Mouse (Mus musculus): ENCODE data around the gene Gtf2h1. TPM values are rescaled to one million over a fixed set of nuclear protein-coding genes. Genes with fewer than 3 reads are reported as not detected.

Gtf2h1 gene
- polyA plus RNA-seq, 1 experiment from 2014 or later: 47.2 TPM

GRCm38 (mm10) chr7:46833670-46834255 is 37.9 kb downstream of the Gtf2h1 start:
- Histone ChIP-seq H3K36me3 (ENCODE audit: control insufficient read depth, insufficient read depth, low read length) (no peaks in the 10 kb centered on the region), H3K27ac (replicated peaks; ENCODE audit: low read depth, low read length) (no peak overlapping the region), H3K27me3 (ENCODE audit: control insufficient read depth, insufficient read depth, low read length) (no peaks in the 10 kb centered on the region), H3K4me3 (replicated peaks; ENCODE audit: low read depth, low read length) (no peak overlapping the region), H3K9ac (replicated peaks; ENCODE audit: low read length) (no peak overlapping the region), H3K4me1 (ENCODE audit: control insufficient read depth, insufficient read depth, low read length) (peaks cover 7% of the 10 kb centered on the region), H3K9me3 (ENCODE audit: control insufficient read depth, low read length) (no peaks in the 10 kb centered on the region), H3K4me2 (ENCODE audit: low read length) (no peak overlapping the region)
- 91% methylated on average over 7 of the region's 7 CpGs for WGBS
- ATAC-seq (ENCODE audit: low FRiP score, low TSS enrichment) (no peak), DNase-seq (no peak)

- no peak for ATAC-seq (ENCODE audit: low FRiP score, low TSS enrichment)
- peak; percentile 34 for DNase-seq
- H3K4me1 ChIP-seq (ENCODE audit: control insufficient read depth, insufficient read depth, low read length): peaks cover 16% of the 10 kb centered on the region
- H3K4me3 ChIP-seq (replicated peaks; ENCODE audit: low read depth, low read length): no peak overlapping the region
- 0 out of 2 replicates have a peak overlapping the region, but pooled peaks have one; percentile 5 for H3K27ac ChIP-seq (replicated peaks; ENCODE audit: low read depth, low read length)
- no peaks in the 10 kb centered on the region for H3K9me3 ChIP-seq (ENCODE audit: control insufficient read depth, low read length)
- H3K9ac ChIP-seq (replicated peaks; ENCODE audit: low read length): 0 out of 2 replicates have a peak overlapping the region, but pooled peaks have one; percentile 16
- H3K36me3 ChIP-seq (ENCODE audit: control insufficient read depth, insufficient read depth, low read length): no peaks in the 10 kb centered on the region
- 22% methylated on average over 13 of the region's 14 CpGs for WGBS
- H3K27me3 ChIP-seq (ENCODE audit: control insufficient read depth, insufficient read depth, low read length): no peaks in the 10 kb centered on the region
- H3K4me2 ChIP-seq (ENCODE audit: low read length): no peak overlapping the region
These were observed 39.2 kb downstream of the Gtf2h1 start for GRCm38 (mm10) chr7:46834994-46835610.

GRCm38 (mm10) chr7:46836357-46836756 is 40.5 kb downstream of the Gtf2h1 start:
- H3K27ac ChIP-seq (replicated peaks; ENCODE audit: low read depth, low read length): no peak overlapping the region
- H3K9me3 ChIP-seq (ENCODE audit: control insufficient read depth, low read length): no peaks in the 10 kb centered on the region
- no peaks in the 10 kb centered on the region for H3K27me3 ChIP-seq (ENCODE audit: control insufficient read depth, insufficient read depth, low read length)
- ATAC-seq (ENCODE audit: low FRiP score, low TSS enrichment) (no peak), DNase-seq (no peak)
- no peak overlapping the region for H3K4me2 ChIP-seq (ENCODE audit: low read length)
- H3K9ac ChIP-seq (replicated peaks; ENCODE audit: low read length): no peak overlapping the region
- 86% methylated on average over 5 of the region's 5 CpGs for WGBS
- no peak overlapping the region for H3K4me3 ChIP-seq (replicated peaks; ENCODE audit: low read depth, low read length)
- no peaks in the 10 kb centered on the region for H3K36me3 ChIP-seq (ENCODE audit: control insufficient read depth, insufficient read depth, low read length)
- H3K4me1 ChIP-seq (ENCODE audit: control insufficient read depth, insufficient read depth, low read length): peaks cover 16% of the 10 kb centered on the region

- H3K4me3 ChIP-seq (replicated peaks; ENCODE audit: low read depth, low read length): no peak overlapping the region
- no peak overlapping the region for H3K9ac ChIP-seq (replicated peaks; ENCODE audit: low read length)
- ATAC-seq (ENCODE audit: low FRiP score, low TSS enrichment): no peak
- no peaks in the 10 kb centered on the region for H3K27me3 ChIP-seq (ENCODE audit: control insufficient read depth, insufficient read depth, low read length)
- H3K36me3 ChIP-seq (ENCODE audit: control insufficient read depth, insufficient read depth, low read length): no peaks in the 10 kb centered on the region
- H3K4me2 ChIP-seq (ENCODE audit: low read length): no peak overlapping the region
- DNase-seq: no peak
- H3K4me1 ChIP-seq (ENCODE audit: control insufficient read depth, insufficient read depth, low read length): peaks cover 16% of the 10 kb centered on the region
- no peaks in the 10 kb centered on the region for H3K9me3 ChIP-seq (ENCODE audit: control insufficient read depth, low read length)
- H3K27ac ChIP-seq (replicated peaks; ENCODE audit: low read depth, low read length): no peak overlapping the region
- 24% methylated on average over 5 of the region's 5 CpGs for WGBS
These were observed 41.2 kb downstream of the Gtf2h1 start for GRCm38 (mm10) chr7:46837073-46837472.

GRCm38 (mm10) chr7:46838104-46838671 is 42.3 kb downstream of the Gtf2h1 start:
- H3K9me3 ChIP-seq (ENCODE audit: control insufficient read depth, low read length): no peaks in the 10 kb centered on the region
- no peak overlapping the region for H3K27ac ChIP-seq (replicated peaks; ENCODE audit: low read depth, low read length)
- H3K27me3 ChIP-seq (ENCODE audit: control insufficient read depth, insufficient read depth, low read length): no peaks in the 10 kb centered on the region
- H3K4me2 ChIP-seq (ENCODE audit: low read length): no peak overlapping the region
- WGBS: 4% methylated on average over 9 of the region's 9 CpGs
- ATAC-seq (ENCODE audit: low FRiP score, low TSS enrichment) (no peak), DNase-seq (peak; percentile 41)
- peaks cover 16% of the 10 kb centered on the region for H3K4me1 ChIP-seq (ENCODE audit: control insufficient read depth, insufficient read depth, low read length)
- H3K9ac ChIP-seq (replicated peaks; ENCODE audit: low read length): no peak overlapping the region
- H3K36me3 ChIP-seq (ENCODE audit: control insufficient read depth, insufficient read depth, low read length): no peaks in the 10 kb centered on the region
- no peak overlapping the region for H3K4me3 ChIP-seq (replicated peaks; ENCODE audit: low read depth, low read length)

- Histone ChIP-seq H3K4me1 (ENCODE audit: control insufficient read depth, insufficient read depth, low read length) (peaks cover 16% of the 10 kb centered on the region), H3K27ac (replicated peaks; ENCODE audit: low read depth, low read length) (no peak overlapping the region), H3K9me3 (ENCODE audit: control insufficient read depth, low read length) (no peaks in the 10 kb centered on the region), H3K36me3 (ENCODE audit: control insufficient read depth, insufficient read depth, low read length) (no peaks in the 10 kb centered on the region), H3K9ac (replicated peaks; ENCODE audit: low read length) (no peak overlapping the region), H3K4me3 (replicated peaks; ENCODE audit: low read depth, low read length) (no peak overlapping the region), H3K4me2 (ENCODE audit: low read length) (peak overlapping the region; percentile 24; the same call in 1 of the 2 replicates), H3K27me3 (ENCODE audit: control insufficient read depth, insufficient read depth, low read length) (no peaks in the 10 kb centered on the region)
- peak; percentile 69 for DNase-seq
- 6% methylated on average over 8 of the region's 8 CpGs for WGBS
- ATAC-seq (ENCODE audit: low FRiP score, low TSS enrichment): peak; percentile 46; the same call in 1 of the 2 replicates
These were observed 43.0 kb downstream of the Gtf2h1 start for GRCm38 (mm10) chr7:46838891-46839302.

GRCm38 (mm10) chr7:46839446-46839845 is 43.5 kb downstream of the Gtf2h1 start:
- WGBS: 32% methylated on average over 7 of the region's 7 CpGs
- no peaks in the 10 kb centered on the region for H3K9me3 ChIP-seq (ENCODE audit: control insufficient read depth, low read length)
- no peak for DNase-seq
- no peak overlapping the region for H3K27ac ChIP-seq (replicated peaks; ENCODE audit: low read depth, low read length)
- H3K27me3 ChIP-seq (ENCODE audit: control insufficient read depth, insufficient read depth, low read length): no peaks in the 10 kb centered on the region
- no peaks in the 10 kb centered on the region for H3K36me3 ChIP-seq (ENCODE audit: control insufficient read depth, insufficient read depth, low read length)
- H3K9ac ChIP-seq (replicated peaks; ENCODE audit: low read length): no peak overlapping the region
- H3K4me2 ChIP-seq (ENCODE audit: low read length): no peak overlapping the region
- no peak overlapping the region for H3K4me3 ChIP-seq (replicated peaks; ENCODE audit: low read depth, low read length)
- peaks cover 16% of the 10 kb centered on the region for H3K4me1 ChIP-seq (ENCODE audit: control insufficient read depth, insufficient read depth, low read length)
- ATAC-seq (ENCODE audit: low FRiP score, low TSS enrichment): no peak

GRCm38 (mm10) chr7:46839861-46840260 is 44.0 kb downstream of the Gtf2h1 start:
- ATAC-seq (ENCODE audit: low FRiP score, low TSS enrichment): no peak
- Histone ChIP-seq H3K9me3 (ENCODE audit: control insufficient read depth, low read length) (no peaks in the 10 kb centered on the region), H3K4me1 (ENCODE audit: control insufficient read depth, insufficient read depth, low read length) (peaks cover 16% of the 10 kb centered on the region)

GRCm38 (mm10) chr7:46840326-46840725 is 44.4 kb downstream of the Gtf2h1 start:
- WGBS: 55% methylated on average over 4 of the region's 4 CpGs
- Histone ChIP-seq H3K9ac (replicated peaks; ENCODE audit: low read length) (no peak overlapping the region), H3K4me3 (replicated peaks; ENCODE audit: low read depth, low read length) (no peak overlapping the region), H3K4me1 (ENCODE audit: control insufficient read depth, insufficient read depth, low read length) (peaks cover 13% of the 10 kb centered on the region; the same call in 1 of the 2 replicates), H3K27ac (replicated peaks; ENCODE audit: low read depth, low read length) (no peak overlapping the region), H3K27me3 (ENCODE audit: control insufficient read depth, insufficient read depth, low read length) (no peaks in the 10 kb centered on the region), H3K36me3 (ENCODE audit: control insufficient read depth, insufficient read depth, low read length) (no peaks in the 10 kb centered on the region), H3K4me2 (ENCODE audit: low read length) (no peak overlapping the region), H3K9me3 (ENCODE audit: control insufficient read depth, low read length) (no peaks in the 10 kb centered on the region)
- ATAC-seq (ENCODE audit: low FRiP score, low TSS enrichment) (no peak), DNase-seq (no peak)

More at GRCm38 (mm10) chr7:46839861-46840260, 44.0 kb downstream of the Gtf2h1 start:
- Histone ChIP-seq H3K36me3 (ENCODE audit: control insufficient read depth, insufficient read depth, low read length) (no peaks in the 10 kb centered on the region), H3K27me3 (ENCODE audit: control insufficient read depth, insufficient read depth, low read length) (no peaks in the 10 kb centered on the region), H3K4me3 (replicated peaks; ENCODE audit: low read depth, low read length) (no peak overlapping the region), H3K4me2 (ENCODE audit: low read length) (no peak overlapping the region), H3K9ac (replicated peaks; ENCODE audit: low read length) (no peak overlapping the region), H3K27ac (replicated peaks; ENCODE audit: low read depth, low read length) (no peak overlapping the region)
- no peak for DNase-seq
- 79% methylated on average over 5 of the region's 5 CpGs for WGBS
